Mouse (Mus musculus) forebrain, postnatal 0 days (tissue): ENCODE measurements at regions not wholly inside any gene's neighbourhood (a gene's known extent, or its start where the extent isn't known, plus 50 kb on each side); places are given as distances from the start of the nearest gene placed in this dataset.

Experiments used
- ATAC-seq: fragments of 200-750 bp; cut with Nextera tagmentation; 2 replicates; pipeline ENCODE4 v1.8.0; 2017; ENCODE audit warnings: mild to moderate bottlenecking, moderate library complexity
- DNase-seq: peaks from one replicate; pipeline ENCODE4 v3.0.0-alpha.2; 2015
- H3K27ac ChIP-seq: fragments of 300-500 bp; sonication (generic); 2 replicates; pipeline ENCODE4 v1.5.1; 2014; ENCODE audit warnings: low read depth, mild to moderate bottlenecking, antibody characterized with exemption, low read length, moderate library complexity, mixed read lengths
- H3K27me3 ChIP-seq: fragments of 300-500 bp; sonication (generic); 2 replicates; pipeline ENCODE4 v1.6.1; 2014; ENCODE audit warnings: mild to moderate bottlenecking, low read length, mixed read lengths; ENCODE audit not compliant: insufficient read depth
- H3K36me3 ChIP-seq: fragments of 300-500 bp; sonication (generic); 2 replicates; pipeline ENCODE4 v1.6.1; 2014; ENCODE audit warnings: mild to moderate bottlenecking, moderate library complexity; ENCODE audit not compliant: insufficient read depth
- H3K4me1 ChIP-seq: fragments of 300-500 bp; sonication (generic); 2 replicates; pipeline ENCODE4 v1.6.1; 2014; ENCODE audit warnings: antibody characterized with exemption; ENCODE audit not compliant: insufficient read depth
- H3K4me2 ChIP-seq: fragments of 300-500 bp; sonication (generic); 2 replicates; pipeline ENCODE4 v1.6.1; 2014; ENCODE audit warnings: low read depth, mild to moderate bottlenecking, moderate library complexity
- H3K4me3 ChIP-seq: fragments of 300-500 bp; sonication (generic); 2 replicates; pipeline ENCODE4 v1.5.1; 2014; ENCODE audit warnings: low read depth, low read length, mixed read lengths
- H3K9ac ChIP-seq: fragments of 300-500 bp; sonication (generic); 2 replicates; pipeline ENCODE4 v1.6.1; 2014; ENCODE audit warnings: mild to moderate bottlenecking
- H3K9me3 ChIP-seq: fragments of 300-500 bp; sonication (generic); 2 replicates; pipeline ENCODE4 v1.6.1; 2016; ENCODE audit warnings: low read length
- CTCF ChIP-seq: sonication (generic); IDR thresholded peaks from 2 replicates; pipeline ENCODE4 v1.5.1; 2016; ENCODE audit warnings: antibody characterized with exemption, control low read depth, low read depth
- WGBS: fragments of 180-500 bp; shearing (Covaris S2); extraction: QIAGEN DNeasy Blood & Tissue Kit; methylation state at CpG from one replicate; pipeline ENCODE4 v1.1.7; 2014; 5-methylcytosine and 5-hydroxymethylcytosine counted together

- no peak for DNase-seq
- Histone ChIP-seq H3K4me2 (no peak overlapping the region), H3K36me3 (no peaks in the 10 kb centered on the region), H3K27ac (no peak overlapping the region), H3K4me3 (no peak overlapping the region), H3K9ac (no peak overlapping the region), H3K9me3 (no peaks in the 10 kb centered on the region), H3K4me1 (no peaks in the 10 kb centered on the region), H3K27me3 (no peaks in the 10 kb centered on the region)
- 89% methylated on average over 10 of the region's 10 CpGs for WGBS
- TF ChIP-seq CTCF: no peak
- ATAC-seq: no peak
Measured at GRCm38 (mm10) chr12:92823090-92823786, 974.3 kb upstream of the Sel1l start.

GRCm38 (mm10) chr12:92818610-92819009, 969.7 kb upstream of the Sel1l start:
- no peak overlapping the region for H3K4me2 ChIP-seq
- no peak overlapping the region for H3K27ac ChIP-seq
- no peaks in the 10 kb centered on the region for H3K36me3 ChIP-seq
- H3K9me3 ChIP-seq: no peaks in the 10 kb centered on the region
- WGBS: 87% methylated on average over 3 of the region's 3 CpGs
- no peak for ATAC-seq
- no peaks in the 10 kb centered on the region for H3K27me3 ChIP-seq
- no peak for TF ChIP-seq CTCF
- no peak for DNase-seq
- H3K9ac ChIP-seq: no peak overlapping the region
- no peaks in the 10 kb centered on the region for H3K4me1 ChIP-seq
- H3K4me3 ChIP-seq: no peak overlapping the region

GRCm38 (mm10) chr12:92801121-92801520, 952.2 kb upstream of the Sel1l start:
- Histone ChIP-seq H3K36me3 (no peaks in the 10 kb centered on the region), H3K27me3 (no peaks in the 10 kb centered on the region), H3K4me2 (no peak overlapping the region), H3K9ac (no peak overlapping the region), H3K27ac (no peak overlapping the region), H3K4me1 (no peaks in the 10 kb centered on the region), H3K4me3 (no peak overlapping the region), H3K9me3 (no peaks in the 10 kb centered on the region)
- ATAC-seq (no peak), DNase-seq (no peak)
- no peak for TF ChIP-seq CTCF
- 89% methylated on average over 1 of the region's 1 CpGs for WGBS

GRCm38 (mm10) chr12:92783362-92783761, 934.4 kb upstream of the Sel1l start:
- 94% methylated on average over 1 of the region's 1 CpGs for WGBS
- H3K9ac ChIP-seq: no peak overlapping the region
- no peaks in the 10 kb centered on the region for H3K4me1 ChIP-seq

GRCm38 (mm10) chr12:92779695-92780292, 930.8 kb upstream of the Sel1l start:
- Histone ChIP-seq H3K4me3 (no peak overlapping the region), H3K36me3 (no peaks in the 10 kb centered on the region), H3K4me1 (no peaks in the 10 kb centered on the region), H3K9ac (no peak overlapping the region), H3K27ac (no peak overlapping the region), H3K27me3 (no peaks in the 10 kb centered on the region), H3K4me2 (no peak overlapping the region), H3K9me3 (no peaks in the 10 kb centered on the region)
- whole genome bisulfite sequencing: 83% methylated on average over 3 of the region's 3 CpGs
- no peak for TF ChIP-seq CTCF
- ATAC-seq: no peak
- no peak for DNase-seq

More at GRCm38 (mm10) chr12:92783362-92783761, 934.4 kb upstream of the Sel1l start:
- H3K4me2 ChIP-seq: no peak overlapping the region
- H3K27me3 ChIP-seq: no peaks in the 10 kb centered on the region
- no peak for TF ChIP-seq CTCF
- DNase-seq (no peak), ATAC-seq (no peak)
- H3K36me3 ChIP-seq: no peaks in the 10 kb centered on the region
- H3K27ac ChIP-seq: no peak overlapping the region
- no peak overlapping the region for H3K4me3 ChIP-seq
- H3K9me3 ChIP-seq: no peaks in the 10 kb centered on the region

GRCm38 (mm10) chr12:92775668-92776067, 926.7 kb upstream of the Sel1l start:
- DNase-seq (peak; percentile 34), ATAC-seq (no peak)
- peaks cover 3% of the 10 kb centered on the region; the same call in 1 of the 2 replicates for H3K9me3 ChIP-seq
- H3K4me2 ChIP-seq: no peak overlapping the region
- 52% methylated on average over 5 of the region's 5 CpGs for WGBS
- H3K9ac ChIP-seq: no peak overlapping the region
- H3K36me3 ChIP-seq: no peaks in the 10 kb centered on the region; the same call in 1 of the 2 replicates
- TF ChIP-seq CTCF: peak; percentile 48
- H3K27ac ChIP-seq: no peak overlapping the region
- H3K4me3 ChIP-seq: no peak overlapping the region
- H3K27me3 ChIP-seq: no peaks in the 10 kb centered on the region
- no peaks in the 10 kb centered on the region for H3K4me1 ChIP-seq

GRCm38 (mm10) chr12:92748576-92748975, 899.6 kb upstream of the Sel1l start:
- no peak overlapping the region for H3K4me2 ChIP-seq
- no peak overlapping the region for H3K27ac ChIP-seq
- no peaks in the 10 kb centered on the region for H3K27me3 ChIP-seq
- no peak for TF ChIP-seq CTCF
- 53% methylated on average over 1 of the region's 1 CpGs for WGBS
- H3K36me3 ChIP-seq: no peaks in the 10 kb centered on the region
- no peak overlapping the region for H3K9ac ChIP-seq
- H3K4me1 ChIP-seq: no peaks in the 10 kb centered on the region
- ATAC-seq (peak; percentile 27; the same call in 1 of the 2 replicates), DNase-seq (peak; percentile 20)
- H3K9me3 ChIP-seq: no peaks in the 10 kb centered on the region
- H3K4me3 ChIP-seq: no peak overlapping the region
